Mouse (Mus musculus) brain, adult 10 weeks (tissue): ENCODE measurements around the gene Ifitm5. TPM values are rescaled to one million over a fixed set of nuclear protein-coding genes. Genes with fewer than 3 reads are reported as not detected.

ENCODE experiments used
- polyA plus RNA-seq: library from polyadenylated mRNA; stranded (reverse); fragments of 350-450 nt; fragmentation: Illumina TruSeq; extraction: RNeasy Lipid Tissue Mini Kit (QIAGEN cat#74804); gene quantifications from one replicate; pipeline ENCODE4 v1.2.3, GENCODE M21; 2015; ENCODE audit warnings: low read depth, low replicate concordance

Ifitm5 gene
- not detected for polyA plus RNA-seq

DNA sequence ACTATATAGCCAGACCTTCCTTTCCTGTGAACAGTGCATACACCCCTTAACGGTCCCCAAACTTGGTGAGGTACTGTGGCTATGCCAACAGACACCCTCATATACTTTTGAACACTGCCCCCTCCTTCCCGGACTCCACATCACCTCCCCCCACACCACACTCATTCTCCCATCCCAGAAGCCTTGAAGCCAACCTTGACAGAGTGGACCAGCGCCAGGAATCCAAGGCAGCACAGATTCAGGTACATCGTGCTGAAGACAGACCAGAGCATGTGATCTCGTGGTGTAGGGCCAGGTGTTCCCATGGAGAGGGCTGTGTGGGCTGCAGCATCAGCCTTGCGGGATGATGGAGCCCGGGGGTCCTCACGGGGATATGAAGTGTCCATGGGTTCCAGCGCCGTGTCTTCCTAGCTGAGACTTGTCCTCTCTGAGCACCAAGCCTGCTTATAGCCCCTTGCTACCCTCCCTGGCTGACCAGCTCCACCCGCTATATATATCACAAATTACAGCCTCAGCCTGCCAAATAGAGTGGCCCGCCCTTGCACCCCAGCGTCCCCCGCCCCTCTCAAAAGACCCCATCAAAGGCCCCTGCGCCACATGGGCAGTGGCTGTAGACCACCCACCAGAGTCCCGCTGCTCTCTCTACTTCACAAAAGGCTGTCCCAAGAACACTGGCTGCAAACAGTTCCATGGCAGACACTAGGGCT, at the start of gene Ifitm5:
Ifitm5 (minus strand) TSS at position 468 of the 707 bp plus-strand sequence.

GRCm38 (mm10) chr7:140966921-140967320, 16.8 kb upstream of the Ifitm5 start, which contains the start of gene Ifitm1:
Gene Ifitm1 (plus strand): TSS chr7:140967221.

DNA sequence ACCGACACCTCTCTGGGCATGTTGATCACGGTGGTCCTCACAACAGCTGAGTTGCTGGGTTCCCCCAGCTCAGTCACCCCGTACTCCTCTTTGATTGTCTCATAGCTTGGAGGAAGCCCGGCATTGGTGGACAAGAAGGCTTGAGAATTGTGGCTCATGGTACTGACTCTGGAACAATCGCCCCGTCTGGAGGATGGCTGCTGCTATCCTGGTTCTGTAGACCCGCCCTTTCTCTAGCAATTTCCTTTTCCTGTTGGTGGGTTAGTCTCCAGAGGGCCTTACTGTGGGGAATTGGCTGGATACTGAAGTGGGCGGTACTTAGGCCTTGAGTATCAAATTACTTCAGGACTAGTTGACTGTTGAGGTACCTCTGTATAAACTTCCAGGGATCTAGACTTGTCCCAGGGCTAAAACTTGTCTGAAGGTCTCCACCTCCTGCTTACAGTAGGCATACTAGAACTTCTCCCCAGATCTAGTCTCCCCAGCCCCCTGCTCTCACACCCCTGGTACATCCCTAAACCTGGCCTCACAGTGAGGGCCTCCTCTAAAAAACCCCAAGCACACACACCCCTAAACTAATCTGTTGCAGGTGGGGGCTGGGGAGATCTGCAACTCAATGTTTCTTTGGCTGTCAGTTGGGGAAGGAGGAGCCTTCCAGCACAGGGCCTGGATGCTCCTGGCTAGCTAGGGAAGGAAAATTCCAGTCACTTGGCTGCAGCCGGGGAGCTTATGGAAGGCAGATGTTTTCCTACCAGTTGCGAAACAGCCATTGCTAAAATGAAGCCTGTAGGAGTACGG, 5.9 kb upstream of the Ifitm5 start, which contains the start of the genes Gm45717 and Ifitm2:
Gm45717 (minus strand) TSS at position 180 of the 798 bp plus-strand sequence.
Ifitm2 (minus strand) TSS at position 230 of the 798 bp plus-strand sequence.

DNA sequence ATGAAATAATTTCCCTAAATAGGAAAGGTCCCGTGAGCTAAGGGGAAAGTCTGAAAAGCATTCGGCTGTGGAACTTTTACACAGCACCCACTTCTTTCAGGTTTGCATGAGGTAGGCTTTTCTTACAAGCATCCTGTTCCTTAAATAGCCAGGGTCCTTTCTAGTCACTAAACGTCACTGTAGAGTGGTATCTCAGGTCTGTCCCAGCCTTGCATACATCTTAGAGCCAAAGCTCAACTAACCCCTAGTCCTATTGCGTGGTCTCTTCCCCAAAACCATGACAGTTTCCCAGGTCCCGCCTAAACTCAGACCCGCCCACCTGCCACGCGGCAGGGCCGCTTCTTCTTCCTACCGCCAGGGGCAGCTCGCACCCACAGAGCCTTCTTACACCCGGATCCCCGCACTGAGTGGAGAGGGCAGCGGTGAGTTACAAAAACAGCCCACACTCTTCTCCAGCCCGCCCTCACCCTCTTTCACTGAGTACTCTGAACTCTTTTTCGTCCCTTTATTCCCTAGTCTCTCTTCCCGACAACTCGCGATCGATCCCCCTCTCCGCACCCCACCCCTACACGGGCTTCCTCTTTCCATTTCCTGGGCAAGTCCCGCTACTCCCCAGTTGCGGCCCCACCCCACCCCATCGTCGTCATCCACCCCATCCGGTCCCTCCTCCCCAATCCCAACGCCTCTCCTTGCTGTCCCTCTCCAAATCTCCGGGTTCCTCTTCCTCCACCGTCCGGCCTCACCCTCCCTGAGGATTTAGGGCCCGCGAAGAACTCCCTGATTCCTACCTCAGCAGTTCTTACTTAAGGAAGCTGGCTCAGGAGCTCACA, 8.7 kb downstream of the Ifitm5 start, which contains the start of gene Pgghg:
Pgghg (plus strand) TSS at position 170 of the 830 bp plus-strand sequence.

DNA sequence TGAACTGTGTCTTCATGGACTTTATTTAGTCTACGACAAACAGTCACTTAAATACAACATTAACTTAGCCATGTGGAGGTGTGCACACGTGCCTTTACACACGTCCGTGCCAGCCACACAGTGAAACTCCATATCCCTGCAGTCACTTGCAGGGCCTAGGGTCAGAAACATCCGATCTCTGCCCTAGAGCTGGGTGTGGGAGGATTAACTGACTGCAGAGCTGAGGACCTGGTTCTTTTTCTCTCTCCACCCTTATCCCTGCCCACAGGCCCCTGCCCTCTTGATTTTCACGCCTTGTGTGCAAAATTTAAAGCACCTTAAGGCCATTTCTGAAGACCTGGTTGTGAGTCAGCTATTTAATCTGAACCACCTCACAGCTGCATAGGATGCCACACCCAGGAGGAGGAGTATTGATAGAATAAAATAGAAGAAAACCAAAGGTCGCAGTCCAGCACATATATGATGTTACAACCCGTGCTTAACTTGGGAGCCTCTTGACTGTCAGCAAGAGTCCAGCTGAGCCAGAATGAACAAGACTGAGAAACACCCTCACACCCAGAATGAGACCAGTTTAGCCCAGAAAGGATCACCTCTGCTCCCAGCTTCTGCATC, 29.6 kb downstream of the Ifitm5 start, which contains the start of gene Nlrp6:
Nlrp6 (plus strand) TSS at position 485 of the 612 bp plus-strand sequence.

GRCm38 (mm10) chr7:140900220-140900619, 49.9 kb downstream of the Ifitm5 start, which contains the start of gene Cox8b:
Gene Cox8b (minus strand): TSS chr7:140900446.

Other genes starting within 250 kb of the Ifitm5 start
- 0.73 TPM for gene Cyp2e1, start 186.6 kb downstream of the Ifitm5 start, polyA plus RNA-seq
- gene Syce1, start 162.4 kb downstream of the Ifitm5 start, polyA plus RNA-seq, result 0.52 TPM
- gene Zfp941, start 128.1 kb downstream of the Ifitm5 start, polyA plus RNA-seq, result 21.9 TPM
- gene Urah, start 115.3 kb downstream of the Ifitm5 start, polyA plus RNA-seq, result 1.6 TPM
- not detected for gene Scgb1c1, start 104.7 kb downstream of the Ifitm5 start, polyA plus RNA-seq
- 0.28 TPM for gene Odf3, start 102.5 kb downstream of the Ifitm5 start, polyA plus RNA-seq
- not detected for gene Gm45785, start 94.0 kb downstream of the Ifitm5 start, polyA plus RNA-seq
- gene Ric8a, start 93.3 kb downstream of the Ifitm5 start, polyA plus RNA-seq, result 66.6 TPM
- 34.2 TPM for gene Bet1l, start 92.7 kb downstream of the Ifitm5 start, polyA plus RNA-seq
- 133 TPM for gene Psmd13, start 68.3 kb downstream of the Ifitm5 start, polyA plus RNA-seq
- gene Sirt3, start 68.0 kb downstream of the Ifitm5 start, polyA plus RNA-seq, result 133 TPM
- 4.6 TPM for gene Cox8b, start 49.8 kb downstream of the Ifitm5 start, polyA plus RNA-seq
- gene Nlrp6, start 29.4 kb downstream of the Ifitm5 start, polyA plus RNA-seq, result 0.34 TPM
- gene Pgghg, start 8.9 kb downstream of the Ifitm5 start, polyA plus RNA-seq, result 4.3 TPM
- not detected for gene Gm45717, start 5.6 kb upstream of the Ifitm5 start, polyA plus RNA-seq
- 31.6 TPM for gene Ifitm2, start 5.7 kb upstream of the Ifitm5 start, polyA plus RNA-seq
- 8.0 TPM for gene Ifitm1, start 16.9 kb upstream of the Ifitm5 start, polyA plus RNA-seq
- gene Ifitm3, start 60.5 kb upstream of the Ifitm5 start, polyA plus RNA-seq, result 39.7 TPM
- 1.1 TPM for gene Ifitm6, start 67.6 kb upstream of the Ifitm5 start, polyA plus RNA-seq
- gene Gm17387, start 78.8 kb upstream of the Ifitm5 start, polyA plus RNA-seq, result not detected
- 44.9 TPM for gene B4galnt4, start 110.8 kb upstream of the Ifitm5 start, polyA plus RNA-seq
- not detected for gene Pkp3, start 127.9 kb upstream of the Ifitm5 start, polyA plus RNA-seq
- 2.7 TPM for gene Sigirr, start 150.3 kb upstream of the Ifitm5 start, polyA plus RNA-seq
- gene Ano9, start 167.5 kb upstream of the Ifitm5 start, polyA plus RNA-seq, result not detected
- 59.5 TPM for gene Ptdss2, start 172.1 kb upstream of the Ifitm5 start, polyA plus RNA-seq
- 53.6 TPM for gene Rnh1, start 222.6 kb upstream of the Ifitm5 start, polyA plus RNA-seq
- 235 TPM for gene Hras, start 243.7 kb upstream of the Ifitm5 start, polyA plus RNA-seq
- gene Lrrc56, start 243.9 kb upstream of the Ifitm5 start, polyA plus RNA-seq, result 3.7 TPM